Mouse (Mus musculus): ENCODE measurements around the gene Eapp. TPM values are rescaled to one million over a fixed set of nuclear protein-coding genes. Genes with fewer than 3 reads are reported as not detected.

Eapp gene
- polyA plus RNA-seq, 1 experiment, result 9.7 TPM

- no peak for DNase-seq (ENCODE audit: low read depth)
Measured at GRCm38 (mm10) chr12:54640259-54640658, 55.4 kb downstream of the Eapp start.

- no peak for DNase-seq (ENCODE audit: low read depth)
Measured at GRCm38 (mm10) chr12:54637033-54637432, 58.7 kb downstream of the Eapp start.

DNA sequence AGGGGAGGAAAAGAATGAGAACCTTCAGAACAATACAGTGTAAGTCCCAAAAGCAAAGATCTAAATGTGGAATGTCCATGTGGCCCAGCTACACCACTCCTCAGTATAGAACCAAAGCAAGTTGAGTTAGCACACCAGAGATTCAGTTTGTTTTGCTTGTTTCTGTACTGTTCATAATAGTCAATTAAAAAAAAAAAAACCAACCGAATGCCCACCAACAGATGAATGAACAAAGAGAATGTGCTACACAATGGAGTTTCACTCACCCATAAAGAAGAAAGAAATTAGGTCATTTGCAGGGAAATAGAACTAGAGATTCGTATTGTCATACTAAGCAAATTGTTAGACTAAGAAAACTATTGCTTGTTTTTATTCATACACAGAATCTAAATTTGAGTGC is 63.6 kb downstream of the Eapp start:
- DNase-seq (ENCODE audit: low read depth), result no peak

GRCm38 (mm10) chr12:54621942-54622341 is 73.8 kb downstream of the Eapp start:
- DNase-seq (ENCODE audit: low read depth), result no peak

Other genes with a start within 250 kb of the Eapp start
- gene Sptssa, start 39.3 kb downstream of the Eapp start, polyA plus RNA-seq (2012; rRNA removed), result 99.7 and 113 TPM in 2 replicates
- 22.8 and 25.7 TPM in 2 replicates for gene Snx6, start 99.8 kb upstream of the Eapp start, polyA plus RNA-seq (2012; rRNA removed)
- gene Cfl2, start 167.0 kb upstream of the Eapp start, polyA plus RNA-seq (2012; rRNA removed), result 27.1 and 41.5 TPM in 2 replicates